Mouse (Mus musculus) lung, postnatal 0 days (tissue): Measurements from ENCODE around the gene Gm3448.

Experiments used
- CTCF ChIP-seq: IDR thresholded peaks from 2 replicates; pipeline ENCODE4 v1.5.1; 2016; ENCODE audit warnings: antibody characterized with exemption, mild to moderate bottlenecking
- EP300 ChIP-seq: IDR thresholded peaks from 2 replicates; pipeline ENCODE4 v1.6.1; 2016; ENCODE audit warnings: antibody characterized with exemption, mild to moderate bottlenecking, control low read depth

GRCm38 (mm10) chr17:15088591-15089001 lies 47.3 kb upstream of the Gm3448 start:
- TF ChIP-seq EP300, result no peak
- no peak for TF ChIP-seq CTCF
